In genomic region chr17:66276778-66277177, GRCm38 (mm10) we compare ENCODE assay signal across 9 mouse cellular contexts.
DNase-seq lines count a peak whose midpoint lies in the region; ATAC-seq and TF ChIP-seq lines count a peak whose summit lies in the region.
"Had no signal": no experiment of that assay in that cellular context is flagged by ENCODE, and none has a peak within 500 bp of the region (broad histone marks: within the 10 kb centered on the region; RNA-seq: fewer than 3 reads in every experiment).

No protein-coding gene starts in this region.

- TF ChIP-seq CTCF in brain, embryonic 14.5 days (IDR thresholded peaks at IDR 0.05; ENCODE audit: borderline replicate concordance, extremely low read depth, insufficient read depth, insufficient read length), result no peak
- TF ChIP-seq CTCF in kidney, postnatal 0 days (IDR thresholded peaks at IDR 0.05; ENCODE audit: low read depth), result no peak

- DNase-seq in brain, embryonic 14.5 days (ENCODE audit: low read depth), result peak; percentile 96
- DNase-seq in embryo, embryonic 10.5 days (ENCODE audit: low spot score), result peak; percentile 77
- DNase-seq in heart, embryonic 10.5 days (ENCODE audit: low spot score), result no peak
- DNase-seq in kidney, postnatal 0 days (ENCODE audit: low spot score), result peak; percentile 79
- DNase-seq in right cerebral cortex, adult 18-20 months, result peak; percentile 88

- peaks cover 10% of the 10 kb centered on the region; the same call in 1 of the 2 replicates for H3K4me1 ChIP-seq in heart, embryonic 10.5 days
- no peaks in the 10 kb centered on the region for H3K4me1 ChIP-seq in kidney, postnatal 0 days (replicated peaks; ENCODE audit: insufficient read depth, low read length)
- peaks cover 5% of the 10 kb centered on the region for H3K4me1 ChIP-seq in limb, embryonic 15.5 days

- WGBS in heart, embryonic 10.5 days, result 56% methylated on average over 13 of the region's 13 CpGs
- 22% methylated on average over 13 of the region's 13 CpGs for WGBS in kidney, postnatal 0 days
- WGBS in limb, embryonic 15.5 days, result 33% methylated on average over 13 of the region's 13 CpGs

- 0 out of 2 replicates have a peak overlapping the region, but pooled peaks have one; percentile 22 for H3K27ac ChIP-seq in heart, embryonic 10.5 days
- 0 out of 2 replicates have a peak overlapping the region, but pooled peaks have one; percentile 13 for H3K27ac ChIP-seq in kidney, postnatal 0 days
- H3K27ac ChIP-seq in limb, embryonic 15.5 days, result no peak overlapping the region

- H3K4me2 ChIP-seq in kidney, postnatal 0 days (ENCODE audit: low read length), result peak overlapping the region; percentile 21
- no peak overlapping the region for H3K4me2 ChIP-seq in limb, embryonic 15.5 days

- no peaks in the 10 kb centered on the region for H3K9me3 ChIP-seq in heart, embryonic 10.5 days
- H3K9me3 ChIP-seq in kidney, postnatal 0 days (replicated peaks; ENCODE audit: low read length), result no peaks in the 10 kb centered on the region
- no peaks in the 10 kb centered on the region for H3K9me3 ChIP-seq in limb, embryonic 15.5 days

- no peak overlapping the region for H3K9ac ChIP-seq in kidney, postnatal 0 days (ENCODE audit: low read depth, low read length)
- no peak overlapping the region for H3K9ac ChIP-seq in limb, embryonic 15.5 days

- TF ChIP-seq POLR2A in brain, embryonic 14.5 days (IDR thresholded peaks at IDR 0.05; ENCODE audit: borderline replicate concordance, extremely low read depth, insufficient read depth, insufficient read length, poor library complexity, severe bottlenecking), result no peak

- no peak for ATAC-seq in kidney, postnatal 0 days (replicated peaks; ENCODE audit: low FRiP score, low read depth)
- ATAC-seq in limb, embryonic 15.5 days (ENCODE audit: insufficient number of reproducible peaks, low FRiP score, low TSS enrichment, low read depth), result 0 out of 2 replicates have a peak, but pooled peaks have one; percentile 40
- ATAC-seq in megakaryocyte, adult 5-6 weeks (ENCODE audit: poor library complexity, severe bottlenecking), result no peak
- ATAC-seq in inflammation-experienced regulatory T-cells, adult 6 months, result no peak

- no peaks in the 10 kb centered on the region for H3K27me3 ChIP-seq in heart, embryonic 10.5 days (ENCODE audit: insufficient read depth, poor library complexity, severe bottlenecking)
- H3K27me3 ChIP-seq in kidney, postnatal 0 days (ENCODE audit: insufficient read depth, low read length), result no peaks in the 10 kb centered on the region
- H3K27me3 ChIP-seq in limb, embryonic 15.5 days, result no peaks in the 10 kb centered on the region

- no peak overlapping the region for H3K4me3 ChIP-seq in heart, embryonic 10.5 days
- no peak overlapping the region for H3K4me3 ChIP-seq in kidney, postnatal 0 days (replicated peaks; ENCODE audit: low read depth, low read length)
- no peak overlapping the region for H3K4me3 ChIP-seq in limb, embryonic 15.5 days

- H3K36me3 ChIP-seq in heart, embryonic 10.5 days, result no peaks in the 10 kb centered on the region
- H3K36me3 ChIP-seq in kidney, postnatal 0 days (ENCODE audit: insufficient read depth, low read length), result no peaks in the 10 kb centered on the region
- no peaks in the 10 kb centered on the region for H3K36me3 ChIP-seq in limb, embryonic 15.5 days
- H3K36me3 ChIP-seq: G1E had no signal
